Mouse (Mus musculus): ENCODE data around the gene Fthl17b.
"Not testable (repeated sequence)": the region's sequence is repeated elsewhere in the genome, so short reads cannot be mapped to it uniquely, and the experiment has no call there.

Fthl17b gene

DNA sequence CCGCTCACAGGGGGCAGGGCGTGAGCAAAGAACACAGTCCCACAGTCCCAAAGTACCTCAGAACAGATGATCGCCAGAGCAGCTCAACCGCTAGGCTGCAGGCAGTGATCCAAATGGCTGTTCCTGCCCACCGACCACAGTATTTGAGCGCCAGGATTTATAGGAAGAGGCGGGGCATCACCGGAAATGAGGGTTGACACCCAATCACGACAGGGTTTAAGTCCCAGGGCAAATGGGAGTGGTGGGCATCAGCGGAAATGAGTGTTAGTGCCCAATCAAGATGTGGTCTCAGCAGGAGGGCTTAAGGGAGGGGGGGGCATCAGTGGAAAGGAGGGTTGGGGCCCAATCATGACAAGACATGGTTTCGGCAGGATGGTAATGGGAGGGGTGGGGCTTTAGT is at the start of gene Fthl17b:
Gene Fthl17b (minus strand): TSS at position 101 of the 400 bp plus-strand sequence.
- DNase-seq (ENCODE audit: extremely low read depth, insufficient read length, low spot score), result not testable (repeated sequence)

DNA sequence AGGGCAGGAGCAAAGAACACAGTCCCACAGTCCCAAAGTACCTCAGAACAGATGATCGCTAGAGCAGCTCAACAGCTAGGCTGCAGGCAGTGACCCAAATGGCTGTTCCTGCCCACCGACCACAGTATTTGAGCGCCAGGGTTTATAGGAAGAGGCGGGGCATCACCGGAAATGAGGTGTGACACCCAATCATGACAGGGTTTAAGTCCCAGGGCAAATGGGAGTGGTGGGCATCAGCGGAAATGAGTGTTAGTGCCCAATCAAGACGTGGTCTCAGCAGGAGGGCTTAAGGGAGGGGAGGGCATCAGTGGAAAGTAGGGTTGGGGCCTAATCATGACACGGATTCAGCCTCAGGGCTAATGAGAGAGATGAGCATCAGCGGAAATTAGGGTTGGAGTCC is 23.9 kb upstream of the Fthl17b start, which contains the start of gene Fthl17d:
Gene Fthl17d (minus strand): TSS at position 101 of the 400 bp plus-strand sequence.
- not testable (repeated sequence) for DNase-seq (ENCODE audit: extremely low read depth, insufficient read length, low spot score)

DNA sequence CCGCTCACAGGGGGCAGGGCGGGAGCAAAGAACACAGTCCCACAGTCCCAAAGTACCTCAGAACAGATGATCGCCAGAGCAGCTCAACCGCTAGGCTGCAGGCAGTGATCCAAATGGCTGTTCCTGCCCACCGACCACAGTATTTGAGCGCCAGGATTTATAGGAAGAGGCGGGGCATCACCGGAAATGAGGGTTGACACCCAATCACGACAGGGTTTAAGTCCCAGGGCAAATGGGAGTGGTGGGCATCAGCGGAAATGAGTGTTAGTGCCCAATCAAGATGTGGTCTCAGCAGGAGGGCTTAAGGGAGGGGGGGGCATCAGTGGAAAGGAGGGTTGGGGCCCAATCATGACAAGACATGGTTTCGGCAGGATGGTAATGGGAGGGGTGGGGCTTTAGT is 13.7 kb upstream of the Fthl17b start, which contains the start of gene Fthl17c:
Gene Fthl17c (minus strand): TSS at position 101 of the 400 bp plus-strand sequence.
- DNase-seq (ENCODE audit: extremely low read depth, insufficient read length, low spot score), result not testable (repeated sequence)

DNA sequence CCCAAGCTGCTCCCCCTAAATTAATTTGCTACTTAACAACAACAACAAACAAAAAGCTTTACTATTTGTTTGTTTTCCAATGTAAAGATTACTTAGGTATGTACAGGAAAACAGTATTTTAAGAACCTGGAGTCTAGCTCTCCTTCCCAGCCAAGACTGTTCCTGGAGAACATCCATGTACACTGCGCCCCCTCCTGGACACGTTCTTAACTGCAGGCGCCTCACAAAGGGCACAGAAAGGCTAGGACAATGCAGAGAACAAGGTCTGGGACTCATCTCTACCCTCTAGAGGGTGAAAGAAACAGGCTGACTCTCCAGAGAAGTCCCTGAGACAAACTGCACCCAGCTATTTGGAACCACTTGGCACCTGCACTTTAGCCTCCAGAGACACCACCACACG is 1.8 kb upstream of the Fthl17b start:
- DNase-seq (ENCODE audit: extremely low read depth, insufficient read length, low spot score), result not testable (repeated sequence)

DNA sequence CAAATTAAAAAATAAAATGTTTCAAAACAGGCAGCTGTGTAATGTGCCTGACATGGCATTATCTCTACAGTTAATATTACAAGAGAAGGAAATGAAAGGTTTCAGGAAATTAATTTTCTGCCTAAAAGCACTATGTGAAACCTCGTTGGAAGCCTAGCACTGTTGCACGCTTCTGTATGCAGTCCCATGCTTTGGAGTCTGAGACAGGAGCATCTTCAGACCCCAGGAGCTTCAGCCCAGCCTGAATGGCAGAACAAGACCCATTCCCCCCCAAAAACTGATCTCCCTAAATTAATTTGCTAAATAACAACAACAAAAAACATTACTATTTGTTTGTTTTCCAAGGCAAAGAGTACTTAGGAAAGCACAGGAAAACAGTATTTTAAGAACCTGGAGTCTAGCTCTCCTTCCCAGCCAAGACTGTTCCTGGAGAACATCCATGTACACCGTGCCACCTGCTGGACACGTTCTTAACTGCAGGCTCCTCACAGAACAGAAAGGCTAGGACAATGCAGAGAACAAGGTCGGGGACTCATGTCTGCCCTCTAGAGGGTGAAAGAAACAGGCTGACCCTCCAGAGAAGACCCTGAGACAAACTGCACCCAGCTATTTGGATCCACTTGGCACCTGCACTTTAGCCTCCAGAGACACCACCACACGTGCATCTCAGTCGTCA is 14.5 kb downstream of the Fthl17b start:
- peak; percentile 9 for DNase-seq (ENCODE audit: extremely low read depth, insufficient read length, low spot score)

DNA sequence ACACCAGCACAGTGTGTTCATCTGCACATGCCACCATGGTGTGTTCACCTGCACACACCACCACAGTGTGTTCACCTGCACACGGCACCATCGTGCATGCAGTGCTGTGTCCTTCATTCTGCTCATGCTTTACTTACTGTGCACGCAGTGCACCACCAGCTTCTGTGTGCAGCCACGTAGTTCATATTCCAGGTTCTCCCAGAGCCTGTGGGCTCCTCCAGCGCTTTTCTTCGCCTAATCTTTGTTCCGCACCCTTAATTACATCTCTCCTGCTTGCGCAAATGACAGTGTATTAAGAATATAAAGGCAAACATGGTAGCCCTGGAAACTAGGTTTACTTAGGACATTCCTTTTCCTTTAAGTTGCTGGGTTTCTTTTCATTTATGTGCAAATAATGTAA is 18.7 kb downstream of the Fthl17b start:
- no peak for DNase-seq (ENCODE audit: extremely low read depth, insufficient read length, low spot score)

DNA sequence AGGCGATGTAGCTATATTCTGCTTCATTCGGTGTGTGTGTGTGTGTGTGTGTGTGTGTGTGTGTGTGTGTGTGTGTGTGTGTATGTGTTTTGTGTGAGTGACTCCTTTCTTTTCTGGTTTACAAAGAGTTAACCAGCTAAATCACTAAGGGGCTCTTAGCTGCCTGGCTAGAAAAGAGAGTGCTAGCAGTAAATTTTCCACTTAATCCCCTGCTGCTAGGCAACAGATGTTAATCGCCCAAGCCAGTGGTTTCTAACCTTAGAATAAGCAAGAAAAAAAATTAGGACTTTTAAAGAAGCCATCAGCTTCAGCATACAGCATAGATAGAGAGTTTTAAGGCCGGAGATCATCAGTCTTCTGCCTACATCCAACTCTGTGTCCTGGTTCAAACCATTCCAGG is 35.5 kb downstream of the Fthl17b start:
- no peak for DNase-seq (ENCODE audit: extremely low read depth, insufficient read length, low spot score)

DNA sequence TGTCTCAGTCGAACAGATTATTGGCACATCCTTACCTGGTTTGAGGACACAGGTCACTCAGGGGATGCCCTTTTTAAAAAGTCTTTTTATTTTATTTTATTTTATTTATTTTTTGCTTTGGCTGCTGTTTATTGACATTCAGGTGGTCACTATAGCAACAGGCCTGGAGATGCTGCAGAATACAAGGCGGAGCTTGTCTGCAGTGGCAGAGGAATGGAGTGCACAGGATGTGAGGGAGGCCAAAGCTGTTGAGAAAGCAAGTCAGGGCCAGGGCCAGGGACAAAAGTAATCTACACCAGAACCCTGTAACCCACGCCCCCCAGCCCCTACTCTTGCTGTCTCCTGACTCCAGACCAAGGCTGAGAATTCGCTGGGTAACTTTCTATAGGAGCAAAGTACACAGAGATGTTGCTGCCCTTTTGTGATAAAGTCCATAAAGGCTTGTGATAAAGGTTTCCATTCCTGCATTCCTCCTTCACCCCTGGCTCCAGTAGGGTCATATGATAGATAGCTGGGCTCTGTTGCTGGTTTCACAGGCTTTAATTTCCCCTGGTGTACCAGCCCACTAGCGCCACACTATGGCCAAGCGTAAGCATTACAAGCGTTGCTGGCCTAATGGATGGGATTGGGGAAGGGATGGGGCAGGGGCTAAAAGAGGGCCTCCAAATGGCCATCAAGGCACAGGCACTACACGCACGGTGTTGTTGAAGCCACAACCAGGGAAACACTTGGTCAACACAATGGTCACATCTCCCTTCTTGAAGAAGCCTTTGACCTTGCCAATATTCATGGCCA is 40.8 kb downstream of the Fthl17b start:
- no peak for DNase-seq (ENCODE audit: extremely low read depth, insufficient read length, low spot score)

DNA sequence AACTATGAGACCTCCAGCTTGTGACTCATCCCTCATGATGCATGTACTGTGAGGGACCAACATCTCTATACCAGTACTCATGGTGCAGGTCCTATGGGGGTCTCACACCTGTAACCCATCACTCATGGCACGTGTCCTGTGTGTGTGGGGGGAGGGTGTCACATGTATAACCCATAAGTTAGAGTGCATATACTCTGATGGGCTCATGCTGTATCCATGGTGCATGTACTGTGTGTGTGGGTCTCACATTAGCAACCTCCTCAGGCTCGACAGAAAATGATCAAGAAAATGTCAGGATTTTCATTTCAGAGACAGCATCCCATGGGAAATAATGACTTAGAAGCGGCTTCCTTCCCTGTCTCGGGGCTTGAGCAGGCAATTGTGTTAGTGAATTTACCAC is 41.7 kb downstream of the Fthl17b start:
- no peak for DNase-seq (ENCODE audit: extremely low read depth, insufficient read length, low spot score)
